In the genomic region with DNA sequence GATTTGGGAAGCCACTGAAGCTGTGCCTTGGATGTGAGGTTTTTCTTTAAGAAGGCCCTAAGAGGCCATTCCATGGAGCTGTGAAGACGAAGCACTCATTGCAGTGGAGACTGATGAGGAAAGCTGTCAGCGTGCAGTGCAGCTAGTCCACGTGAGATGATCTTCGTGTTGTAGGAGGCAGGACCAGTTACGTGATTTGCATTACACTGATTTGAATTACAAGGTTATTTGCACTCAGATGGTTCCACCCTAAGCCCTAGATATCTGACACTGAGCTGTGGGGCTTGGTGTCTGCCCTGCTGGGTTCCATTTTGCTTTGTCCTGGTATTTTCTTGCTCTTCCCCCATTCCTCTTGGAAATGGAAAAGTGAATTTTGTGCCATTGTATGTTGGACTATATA, we compare ENCODE assay signal across 23 mouse cellular contexts. TPM values are rescaled to one million over a fixed set of nuclear protein-coding genes. Genes with fewer than 3 reads are reported as not detected.
DNase-seq lines count a peak whose midpoint lies in the region; ATAC-seq lines count a peak whose summit lies in the region.
"Had no signal": no experiment of that assay in that cellular context is flagged by ENCODE, and none has a peak within 500 bp of the region (broad histone marks: within the 10 kb centered on the region; RNA-seq: fewer than 3 reads in every experiment).

No protein-coding gene starts in this region.

- WGBS in forebrain, embryonic 14.5 days, result 63% methylated on average over 5 of the region's 5 CpGs
- 85% methylated on average over 5 of the region's 5 CpGs for WGBS in forebrain, embryonic 10.5 days

- no peak overlapping the region for H3K9ac ChIP-seq in forebrain, embryonic 14.5 days (ENCODE audit: low read length)
- H3K9ac ChIP-seq: embryonic facial prominence, embryonic 12.5 days; forebrain, embryonic 12.5 days; forebrain, postnatal 0 days had no signal

- no peaks in the 10 kb centered on the region for H3K9me3 ChIP-seq in forebrain, embryonic 14.5 days (replicated peaks; ENCODE audit: control insufficient read depth, low read length)
- no peaks in the 10 kb centered on the region for H3K9me3 ChIP-seq in forebrain, embryonic 10.5 days
- H3K9me3 ChIP-seq: embryonic facial prominence, embryonic 10.5 days; embryonic facial prominence, embryonic 12.5 days; forebrain, embryonic 12.5 days had no signal

- H3K27ac ChIP-seq in forebrain, embryonic 14.5 days (ENCODE audit: low read depth, low read length), result peak overlapping the region; percentile 52; the same call in 1 of the 2 replicates
- no peak overlapping the region for H3K27ac ChIP-seq in forebrain, embryonic 10.5 days
- H3K27ac ChIP-seq: embryonic facial prominence, embryonic 10.5 days; embryonic facial prominence, embryonic 12.5 days; forebrain, embryonic 12.5 days had no signal

- no peaks in the 10 kb centered on the region for H3K36me3 ChIP-seq in forebrain, embryonic 14.5 days (ENCODE audit: control insufficient read depth, insufficient read depth, low read length)
- no peaks in the 10 kb centered on the region for H3K36me3 ChIP-seq in forebrain, embryonic 10.5 days (replicated peaks)
- H3K36me3 ChIP-seq: embryonic facial prominence, embryonic 10.5 days; embryonic facial prominence, embryonic 12.5 days; forebrain, embryonic 12.5 days had no signal

- no peaks in the 10 kb centered on the region for H3K27me3 ChIP-seq in forebrain, embryonic 14.5 days (replicated peaks; ENCODE audit: control insufficient read depth, insufficient read depth, low read length)
- H3K27me3 ChIP-seq in forebrain, embryonic 10.5 days (ENCODE audit: poor library complexity, severe bottlenecking), result no peaks in the 10 kb centered on the region
- H3K27me3 ChIP-seq: CH12.LX; embryonic facial prominence, embryonic 12.5 days; forebrain, embryonic 12.5 days had no signal

- H3K4me1 ChIP-seq in forebrain, embryonic 14.5 days (ENCODE audit: control insufficient read depth, insufficient read depth, low read length), result no peaks in the 10 kb centered on the region
- H3K4me1 ChIP-seq in forebrain, embryonic 10.5 days, result no peaks in the 10 kb centered on the region
- H3K4me1 ChIP-seq: embryonic facial prominence, embryonic 10.5 days; embryonic facial prominence, embryonic 12.5 days; forebrain, embryonic 12.5 days had no signal

- peak; percentile 32; the same call in 1 of the 2 replicates for ATAC-seq in forebrain, embryonic 14.5 days
- ATAC-seq: CD4-positive, CD25-positive, alpha-beta regulatory T cell, adult 4 months; forebrain, postnatal 0 days had no signal

- H3K4me2 ChIP-seq in forebrain, embryonic 14.5 days (ENCODE audit: low read length), result no peak overlapping the region
- H3K4me2 ChIP-seq: embryonic facial prominence, embryonic 12.5 days; forebrain, embryonic 12.5 days had no signal

- H3K4me3 ChIP-seq in forebrain, embryonic 14.5 days (ENCODE audit: low read depth, low read length), result no peak overlapping the region
- H3K4me3 ChIP-seq in forebrain, embryonic 10.5 days, result no peak overlapping the region
- H3K4me3 ChIP-seq: embryonic facial prominence, embryonic 10.5 days; embryonic facial prominence, embryonic 12.5 days; forebrain, embryonic 12.5 days had no signal

- DNase-seq in forebrain, embryonic 14.5 days (ENCODE audit: low spot score), result no peak
- no peak for DNase-seq in forebrain, embryonic 10.5 days (ENCODE audit: extremely low spot score, low spot score)
- peak; percentile 61 for DNase-seq in ES-CJ7 (ENCODE audit: low read depth, low spot score)
- peak; percentile 60 for DNase-seq in ZHBTc4 (ENCODE audit: low read depth, low spot score)
- DNase-seq in kidney, postnatal 10 days, result no peak
- DNase-seq in cerebellum, postnatal 36 days, result no peak
- DNase-seq: adrenal gland, adult 2 months; adrenal gland, postnatal 10 days; adrenal gland, postnatal 36 days; B cell, adult 2 months; cerebellum, adult 11 months; cerebellum, adult 18-20 months; cerebellum, adult 8-10 months; cerebellum, adult 9-11 months; cerebellum, postnatal 14 days; forebrain, postnatal 0 days had no signal

RNA-seq across cellular contexts. Expression of a gene that starts 44.1 kb away (rescaled TPM):
- polyA plus RNA-seq in forebrain, embryonic 14.5 days (2014; fragmentation: Nextera tagmentation; extraction: Ambion mirVana), result not detected in 2 replicates
- polyA plus RNA-seq in forebrain, embryonic 10.5 days (2016; fragmentation: Nextera tagmentation; extraction: Ambion mirVana), result not detected in 2 replicates
- polyA plus RNA-seq: adrenal gland, adult 2 months; CD4-positive, CD25-positive, alpha-beta regulatory T cell, adult 4 months; cortical plate, adult 2 months; embryonic facial prominence, embryonic 10.5 days; embryonic facial prominence, embryonic 12.5 days; embryonic facial prominence, embryonic 14.5 days; forebrain, embryonic 12.5 days; forebrain, postnatal 0 days had no signal

Comparison
In these comparisons a context has a peak if more than half of its experiments do, and no peak if none do; other contexts are left out.
1. DNase-seq: peak in ES-CJ7 (single experiment) and ZHBTc4 (single experiment); none in forebrain, embryonic 14.5 days (single experiment), forebrain, embryonic 10.5 days (single experiment), kidney, postnatal 10 days (single experiment) and cerebellum, postnatal 36 days (0 of 2).